Mouse (Mus musculus) left cerebral cortex, adult 18-20 months (tissue): ENCODE measurements around the gene Efcab14. TPM values are rescaled to one million over a fixed set of nuclear protein-coding genes. Genes with fewer than 3 reads are reported as not detected.

ENCODE experiments used
- total RNA-seq, 2 experiments: library from RNA; stranded (reverse); gene quantifications; 2 replicates each; pipeline ENCODE4 v1.2.3; 2021

Gene Efcab14
- total RNA-seq, 2 experiments from 2014 or later, result 49.7 to 55.4 TPM

Other genes starting within 250 kb of the Efcab14 start
- gene Cyp4a14, start 241.6 kb upstream of the Efcab14 start, total RNA-seq, result not detected
- not detected for gene Cyp4a10, start 219.5 kb upstream of the Efcab14 start, total RNA-seq
- gene Cyp4a31, start 174.1 kb upstream of the Efcab14 start, total RNA-seq, result not detected
- not detected for gene Cyp4a32, start 136.8 kb upstream of the Efcab14 start, total RNA-seq
- gene Cyp4b1, start 90.0 kb upstream of the Efcab14 start, total RNA-seq, result 1 to 10 TPM; 1.9 to 2.0 TPM
- gene Tex38, start 43.3 kb downstream of the Efcab14 start, total RNA-seq, result not detected
- 10 to 100 TPM; 75.2 to 86.0 TPM for gene Atpaf1, start 47.1 kb downstream of the Efcab14 start, total RNA-seq
- 1 to 10 TPM; 4.0 to 6.7 TPM for gene Mob3c, start 90.3 kb downstream of the Efcab14 start, total RNA-seq
- 10 to 100 TPM; 29.6 to 39.5 TPM for gene Mknk1, start 101.5 kb downstream of the Efcab14 start, total RNA-seq
- under 1 TPM; 0.28 to 0.30 TPM for gene Kncn, start 146.7 kb downstream of the Efcab14 start, total RNA-seq
- under 1 TPM; 0.56 to 0.67 TPM for gene 6430628N08Rik, start 152.9 kb downstream of the Efcab14 start, total RNA-seq
- gene Dmbx1, start 202.2 kb downstream of the Efcab14 start, total RNA-seq, result not detected